Mouse (Mus musculus) T-helper 17 cell (primary cell): ENCODE measurements around the gene Fos.

Experiments used
- in situ Hi-C, 2 experiments: fragments of 300-600 bp; cut with MboI, MseI; formaldehyde crosslinking; loops; 1 replicate in 1 of 2; 2 replicates in 1 of 2; pipeline ENCODE4 v1.15.1; 2025; ENCODE audit warnings: high pct_unique_total_duplicates in 2 of 2

The Fos gene

GRCm38 (mm10) chr12:85521101-85521500 lies 47.4 kb downstream of the Fos start:
- in situ Hi-C loops: loop anchor here in 1 of 2 experiments (10.0 kb wide), 1 partner anchor 534 kb away; no protein-coding TSS in a partner anchor

GRCm38 (mm10) chr12:85521673-85522072 lies 48.0 kb downstream of the Fos start:
- in situ Hi-C loops: loop anchor here in 1 of 2 experiments (10.0 kb wide), 1 partner anchor 533 kb away; no protein-coding TSS in a partner anchor

GRCm38 (mm10) chr12:85522631-85523388 lies 49.1 kb downstream of the Fos start:
- in situ Hi-C loops: loop anchor here in 1 of 2 experiments (10.0 kb wide), 1 partner anchor 532 kb away; no protein-coding TSS in a partner anchor

DNA sequence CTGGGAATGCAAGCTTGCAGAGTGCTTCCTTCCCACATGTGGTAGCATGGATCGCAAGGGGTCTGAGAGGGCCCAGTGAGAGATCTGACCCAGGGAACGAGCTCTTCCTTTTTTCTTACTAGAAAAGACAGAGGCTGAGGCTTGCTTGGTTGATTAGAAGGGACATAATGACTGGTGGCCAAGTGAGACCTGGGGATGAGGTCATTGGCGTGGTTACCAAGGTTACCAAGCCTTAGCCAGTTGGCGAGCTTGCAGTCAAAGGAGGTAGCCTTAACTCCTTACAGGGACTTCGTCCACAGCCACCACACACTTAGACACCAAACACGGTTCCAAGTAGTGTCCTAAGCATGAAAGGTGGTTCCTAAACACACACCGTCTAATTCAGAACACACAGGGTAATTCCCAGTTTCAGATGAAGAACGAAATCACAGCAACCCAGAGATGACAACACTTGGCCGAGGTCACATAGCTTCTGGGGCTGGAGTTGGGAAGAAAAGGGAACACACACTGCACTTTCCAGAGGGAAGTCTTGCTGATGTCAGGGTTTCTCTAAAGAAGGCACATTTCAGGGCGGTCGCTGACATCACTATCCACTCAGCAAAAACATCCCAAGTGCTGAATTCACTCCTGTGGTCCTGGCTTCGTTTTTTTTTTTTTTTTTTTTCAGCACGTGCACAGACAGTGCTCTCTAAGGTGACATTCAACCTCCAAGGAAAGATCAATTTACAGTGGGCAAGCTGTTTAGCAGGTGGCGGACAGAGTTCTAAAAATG lies 49.9 kb downstream of the Fos start:
- in situ Hi-C loops: loop anchor here in 1 of 2 experiments (10.0 kb wide), 1 partner anchor 531 kb away; no protein-coding TSS in a partner anchor

GRCm38 (mm10) chr12:85524193-85524858 lies 50.6 kb downstream of the Fos start:
- in situ Hi-C loops: loop anchor here in 1 of 2 experiments (10.0 kb wide), 1 partner anchor 530 kb away; no protein-coding TSS in a partner anchor

GRCm38 (mm10) chr12:85524859-85525495 lies 51.3 kb downstream of the Fos start:
- in situ Hi-C loops: loop anchor here in 1 of 2 experiments (5.0 to 10.0 kb wide), 2 partner anchors 77 to 530 kb away; no protein-coding TSS in a partner anchor
